Mouse (Mus musculus): Measurements from ENCODE around the gene Rps29.
A peak's percentile ranks its signal among the peaks of the same experiment; 100 is the strongest.
"Not testable (repeated sequence)": the region's sequence is repeated elsewhere in the genome, so short reads cannot be mapped to it uniquely, and the experiment has no call there.

Gene Rps29

DNA sequence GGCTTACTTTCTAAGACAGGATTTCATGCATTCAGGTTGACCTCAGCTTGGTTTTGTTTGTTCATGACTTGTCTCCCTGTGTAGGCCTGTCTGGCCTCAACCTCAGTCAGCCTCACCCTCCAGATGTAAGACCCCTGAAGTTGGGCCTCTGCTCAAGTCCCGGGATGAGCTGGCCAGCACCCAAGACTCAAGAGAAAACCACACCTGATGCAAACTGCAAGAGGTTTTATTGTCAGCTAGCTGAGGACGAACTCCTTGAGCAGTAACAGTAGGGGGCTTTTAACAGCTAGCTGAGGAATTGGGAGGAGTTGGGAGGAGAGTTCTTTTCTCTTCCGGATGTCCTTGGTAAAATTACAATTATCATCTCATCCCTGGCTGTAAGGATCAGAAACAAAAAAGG is 18.5 kb upstream of the Rps29 start:
- DNase-seq, result no peak

DNA sequence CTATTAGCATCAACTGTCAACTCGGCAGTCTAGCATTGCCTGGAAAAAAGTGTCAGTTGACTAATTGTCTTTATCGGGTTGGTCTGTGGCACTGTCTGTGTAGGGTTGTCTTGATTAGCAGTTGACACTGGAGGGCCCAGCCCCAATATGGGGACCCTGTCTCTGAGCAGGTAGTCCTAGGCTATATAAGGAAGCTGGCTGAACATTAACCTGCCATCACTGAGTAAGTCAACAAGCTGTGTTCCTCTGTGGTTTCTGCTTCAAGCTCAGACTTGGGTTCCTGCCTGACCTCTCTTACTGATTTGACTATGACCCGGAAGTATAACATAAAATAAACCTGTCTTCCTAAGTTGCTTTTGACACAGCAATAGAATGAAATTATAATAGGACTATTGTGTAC is 17.0 kb upstream of the Rps29 start:
- no peak for DNase-seq

DNA sequence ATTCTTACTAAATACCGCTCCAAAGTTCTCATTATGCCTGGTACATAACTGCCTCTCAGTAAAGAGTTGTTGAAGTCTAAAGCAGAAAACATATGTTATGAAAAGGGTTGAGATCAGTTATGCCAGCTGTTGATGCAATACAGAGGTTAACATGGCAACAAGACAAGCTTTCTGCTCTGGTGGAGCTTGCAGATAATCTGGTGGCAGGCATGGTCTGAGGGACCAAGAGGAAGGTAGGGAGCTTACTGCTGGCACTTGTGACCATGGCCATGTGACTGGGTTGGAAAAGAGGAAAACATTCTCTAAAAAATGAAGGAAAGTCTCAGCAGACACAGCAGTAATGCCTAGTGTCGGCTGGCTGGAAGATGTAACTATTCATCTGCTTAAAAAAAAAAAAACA is 12.3 kb upstream of the Rps29 start:
- DNase-seq, result no peak

DNA sequence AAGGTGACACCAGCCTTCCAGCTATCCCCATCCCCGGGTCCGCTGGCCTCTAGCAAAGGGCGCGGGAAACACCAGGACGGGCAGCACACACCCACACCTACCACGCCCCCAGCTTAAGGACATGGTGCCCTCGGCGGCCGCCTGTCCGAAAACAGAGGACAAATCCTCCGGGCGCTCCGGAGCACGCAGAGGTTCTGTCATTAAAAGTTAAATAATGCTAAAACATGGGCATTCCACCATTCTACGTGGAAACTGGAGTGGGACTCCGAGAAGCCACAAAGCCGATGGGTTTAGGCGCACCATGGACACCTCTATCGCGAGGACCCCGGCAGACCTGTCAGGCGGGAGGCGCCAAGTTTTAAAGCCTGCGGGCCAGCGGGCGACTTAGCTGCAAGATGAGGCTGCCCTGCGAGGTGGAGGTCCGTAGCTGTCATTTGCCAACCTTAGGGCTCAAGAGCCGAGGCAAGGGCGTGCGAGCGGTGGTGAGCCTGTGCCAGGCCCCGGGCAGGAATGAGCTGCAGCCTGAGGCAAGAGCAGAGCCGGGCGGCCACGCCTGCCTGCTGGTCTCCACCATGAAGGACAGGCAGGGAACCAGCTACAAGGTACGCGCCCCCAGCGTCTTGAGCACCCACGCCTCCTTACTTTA is 9.6 kb upstream of the Rps29 start, which contains the start of gene Lrr1:
TSS of gene Lrr1 (plus strand) at position 354 of the 646 bp plus-strand sequence.
- peak; percentile 82 for DNase-seq

DNA sequence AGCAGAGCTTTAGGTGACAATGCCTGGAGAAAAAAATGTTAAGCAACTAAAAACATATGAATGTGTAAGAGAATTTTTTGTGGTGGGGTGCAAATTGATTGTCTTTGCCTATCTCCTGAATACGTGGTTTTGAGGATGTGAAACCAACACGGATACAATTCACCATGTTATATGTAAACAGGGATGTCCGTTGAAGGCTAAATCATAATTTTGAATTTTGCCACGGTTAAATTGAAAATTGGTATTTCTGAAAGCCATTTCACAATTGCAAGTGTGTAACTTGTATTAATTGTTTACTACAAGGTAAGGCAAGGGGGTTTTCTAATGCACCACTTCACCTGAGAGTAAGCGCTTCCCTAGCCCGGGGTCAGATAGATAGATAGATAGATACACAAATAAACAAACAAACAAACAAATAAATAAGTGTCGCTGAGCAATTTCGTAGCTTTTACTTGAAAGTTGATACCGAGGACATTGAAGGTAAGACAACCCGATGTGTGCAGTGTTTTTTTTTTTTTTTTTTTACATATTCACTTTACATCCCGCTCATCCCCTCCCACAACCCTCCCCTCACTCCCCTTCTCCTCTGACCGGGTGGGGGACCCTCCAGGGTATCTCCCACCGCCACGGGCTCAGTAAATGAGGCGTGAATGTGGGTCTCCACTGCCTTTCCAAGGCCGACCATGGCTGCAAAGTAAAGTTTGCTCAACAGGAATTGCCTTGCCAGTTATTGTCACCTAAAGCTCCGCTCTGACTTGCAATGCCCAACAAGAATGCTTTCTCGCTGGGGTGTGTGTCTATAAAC is 8.9 kb upstream of the Rps29 start:
- no peak for DNase-seq

DNA sequence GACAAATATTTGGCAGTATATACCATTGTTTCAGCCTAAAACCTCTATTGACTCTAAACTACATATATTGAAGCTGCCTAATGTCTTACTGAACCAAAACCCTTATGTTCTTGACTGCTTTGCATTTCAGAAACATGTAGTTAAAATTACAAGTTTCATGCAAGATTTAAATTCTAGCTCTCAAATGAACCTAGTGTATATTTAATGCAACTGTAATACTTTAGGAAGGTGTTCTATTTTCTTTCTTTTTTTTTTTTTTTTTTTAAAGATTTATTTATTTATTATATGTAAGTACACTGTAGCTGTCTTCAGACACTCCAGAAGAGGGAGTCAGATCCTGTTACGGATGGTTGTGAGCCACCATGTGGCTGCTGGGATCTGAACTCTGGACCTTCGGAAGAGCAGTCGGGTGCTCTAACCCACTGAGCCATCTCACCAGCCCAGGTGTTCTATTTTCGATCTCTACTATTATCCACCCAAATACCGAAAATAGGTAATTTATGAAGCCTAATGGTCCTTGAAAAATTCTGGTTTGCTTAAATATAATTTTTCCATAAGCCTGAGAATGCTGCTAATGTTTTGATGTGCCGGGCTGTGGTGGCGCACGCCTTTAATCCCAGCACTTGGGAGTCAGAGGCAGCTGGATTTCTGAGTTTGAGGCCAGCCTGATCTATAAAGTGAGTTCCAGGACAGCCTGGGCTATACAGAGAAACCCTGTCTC is 8.0 kb upstream of the Rps29 start:
- not testable (repeated sequence) for DNase-seq

DNA sequence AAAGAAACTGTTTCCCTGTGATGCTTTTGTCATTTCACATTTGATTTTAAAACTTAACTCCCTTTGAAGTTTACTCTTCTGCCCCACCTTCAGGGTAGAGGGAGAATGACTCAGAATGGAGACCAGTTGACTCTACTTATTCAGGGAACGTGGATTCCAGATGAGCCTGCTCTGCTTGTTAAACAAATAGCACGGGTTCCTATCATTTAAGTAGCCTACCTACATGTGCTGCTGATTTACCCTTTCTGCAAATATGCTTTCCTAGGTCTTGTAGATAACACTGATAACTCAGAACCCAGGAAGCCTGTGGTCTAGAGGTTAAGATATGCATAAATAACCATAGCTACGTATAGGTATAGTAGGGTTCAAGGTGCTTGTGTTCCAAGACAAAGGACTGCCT is 5.9 kb upstream of the Rps29 start:
- DNase-seq, result no peak

DNA sequence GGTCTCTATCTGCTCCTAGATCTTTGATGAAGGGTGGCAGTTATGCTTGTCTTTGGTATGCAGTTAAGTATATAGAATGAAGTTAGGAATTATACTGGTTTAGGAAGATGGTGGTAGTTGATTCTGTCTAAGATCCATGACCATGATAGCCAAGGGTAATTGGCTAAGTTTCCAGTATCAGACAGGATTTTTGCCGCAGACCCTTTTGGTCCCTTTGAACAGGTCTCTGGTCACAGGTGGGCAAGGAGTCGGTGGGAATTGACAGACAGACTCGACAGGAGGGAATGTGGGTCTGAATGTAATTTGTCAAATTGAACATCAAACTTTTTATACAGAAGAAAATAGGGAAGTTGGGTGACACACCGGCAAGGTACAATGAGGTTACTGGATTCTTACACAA is 4.6 kb upstream of the Rps29 start:
- not testable (repeated sequence) for DNase-seq

DNA sequence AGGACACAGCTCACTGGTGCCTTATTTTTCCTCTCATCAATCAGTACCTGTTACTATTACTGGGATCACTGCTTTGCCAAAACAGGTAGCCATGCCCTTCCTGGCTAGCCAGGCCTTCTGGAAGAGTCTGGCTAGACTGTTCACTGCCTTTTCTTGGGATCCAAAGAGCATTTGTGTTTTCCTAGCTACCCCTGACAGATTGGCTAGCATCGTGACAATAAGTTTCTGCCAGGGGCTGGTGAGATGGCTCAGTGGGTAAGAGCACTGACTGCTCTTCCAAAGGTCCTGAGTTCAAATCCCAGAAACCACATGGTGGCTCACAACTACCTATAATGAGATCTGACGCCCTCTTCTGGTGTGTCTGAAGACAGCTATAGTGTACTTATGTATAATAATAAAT is 1.7 kb upstream of the Rps29 start:
- not testable (repeated sequence) for DNase-seq

DNA sequence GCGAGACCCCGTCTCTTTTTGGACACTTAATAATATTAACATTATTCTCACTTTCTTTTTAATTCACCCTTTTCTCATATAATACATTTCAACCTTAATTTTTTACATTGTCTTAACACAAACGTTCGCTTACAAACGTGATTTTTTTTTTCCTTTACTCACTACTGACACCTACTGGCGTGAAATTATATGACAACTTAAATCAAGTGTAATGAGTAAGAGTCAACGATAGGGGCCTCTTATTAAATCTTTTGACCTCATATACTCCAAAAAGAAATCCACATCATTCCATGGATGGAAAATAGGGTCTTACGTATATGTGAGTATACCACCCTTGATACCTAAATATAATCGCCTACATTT is 573 bp upstream of the Rps29 start:
- DNase-seq, result no peak

DNA sequence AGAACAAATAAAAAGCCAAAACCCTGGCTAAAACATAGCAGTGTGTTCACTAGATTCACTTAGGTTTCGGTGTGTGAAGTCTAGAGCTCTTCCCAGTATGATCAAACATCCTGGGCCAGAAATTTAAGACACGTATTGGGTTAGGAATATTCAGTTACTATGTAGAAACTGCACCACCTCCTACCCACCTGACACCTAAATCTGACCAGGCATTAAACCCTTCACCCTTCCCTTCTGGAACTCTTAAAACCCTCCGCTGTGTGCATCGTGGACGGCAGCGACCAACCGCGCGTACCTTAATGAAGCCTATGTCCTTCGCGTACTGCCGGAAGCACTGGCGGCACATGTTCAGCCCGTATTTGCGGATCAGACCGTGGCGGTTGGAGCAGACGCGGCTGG is 621 bp downstream of the Rps29 start:
- no peak for DNase-seq

DNA sequence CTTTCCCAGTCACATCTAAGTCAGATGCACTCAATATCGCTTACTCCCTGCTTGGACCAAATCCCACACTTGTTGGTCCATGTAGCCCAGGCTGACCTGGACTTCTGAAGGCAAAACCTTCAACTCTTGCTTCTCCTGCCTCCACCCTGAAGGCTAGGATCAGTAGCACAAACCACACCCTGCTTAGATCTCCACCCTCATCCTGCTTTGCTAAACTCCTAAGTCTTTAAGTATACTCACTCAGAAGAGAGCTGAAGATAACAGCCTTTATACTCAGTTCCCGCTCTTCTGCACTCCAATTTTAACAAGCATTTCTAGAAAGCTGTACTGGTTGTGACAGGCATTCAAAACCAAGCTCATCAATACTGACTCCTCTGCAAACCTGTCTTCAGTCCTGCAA is 1.9 kb downstream of the Rps29 start:
- DNase-seq, result no peak

DNA sequence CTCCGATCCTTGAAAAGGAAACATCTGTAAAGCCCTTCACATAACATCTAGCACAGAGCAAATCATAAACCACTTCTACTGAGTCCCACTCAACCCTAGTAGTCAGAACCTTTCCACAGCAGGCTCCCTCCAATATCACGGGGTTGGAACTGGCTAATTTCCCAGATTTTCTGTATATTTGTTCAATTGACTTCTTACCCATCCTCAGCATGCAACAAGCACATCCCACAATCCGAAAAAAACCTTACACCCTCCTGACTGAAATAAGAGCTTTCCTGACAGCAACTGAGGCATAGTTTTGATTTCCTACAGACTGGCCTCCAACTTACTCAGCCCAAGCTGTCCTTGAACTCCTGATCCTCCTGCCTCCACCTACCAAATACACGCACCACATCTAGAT is 2.5 kb downstream of the Rps29 start:
- no peak for DNase-seq

DNA sequence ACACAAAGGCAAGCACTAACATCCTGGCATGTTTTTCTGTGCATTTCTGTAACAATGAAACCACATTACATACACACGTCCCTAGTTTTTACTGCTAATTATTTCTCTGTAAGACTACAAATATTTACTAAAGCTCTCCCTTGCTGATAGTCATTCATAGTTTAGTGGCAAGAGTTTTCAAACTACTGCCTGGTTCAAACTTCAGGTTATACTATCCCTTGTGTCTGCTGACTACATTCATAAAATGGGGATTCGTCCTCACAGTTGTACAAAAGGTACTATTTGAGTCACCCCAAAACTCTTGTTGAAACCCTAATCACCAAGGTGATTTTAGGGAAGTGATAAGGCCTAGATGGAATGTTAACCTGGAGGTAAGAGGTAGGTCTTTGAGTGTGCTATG is 3.1 kb downstream of the Rps29 start:
- no peak for DNase-seq

DNA sequence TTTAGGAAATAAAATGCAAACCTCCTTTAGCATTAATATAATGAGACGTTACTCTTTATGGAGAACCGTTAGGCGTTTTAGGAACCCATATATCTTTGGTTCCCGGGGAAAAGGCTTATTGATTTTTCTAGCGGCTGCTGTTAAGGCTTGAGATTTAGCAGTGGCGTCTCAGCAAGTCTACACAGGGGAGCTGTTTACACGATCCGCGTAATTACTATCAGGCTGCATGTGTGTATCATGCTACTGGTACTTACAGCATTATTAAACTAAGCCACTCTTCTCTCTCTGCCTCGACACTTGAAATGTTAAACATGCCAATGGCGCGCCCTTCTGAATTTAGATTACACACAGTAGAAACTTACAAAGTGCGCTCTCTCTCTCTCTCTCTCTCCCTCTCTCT is 8.9 kb downstream of the Rps29 start:
- no peak for DNase-seq

DNA sequence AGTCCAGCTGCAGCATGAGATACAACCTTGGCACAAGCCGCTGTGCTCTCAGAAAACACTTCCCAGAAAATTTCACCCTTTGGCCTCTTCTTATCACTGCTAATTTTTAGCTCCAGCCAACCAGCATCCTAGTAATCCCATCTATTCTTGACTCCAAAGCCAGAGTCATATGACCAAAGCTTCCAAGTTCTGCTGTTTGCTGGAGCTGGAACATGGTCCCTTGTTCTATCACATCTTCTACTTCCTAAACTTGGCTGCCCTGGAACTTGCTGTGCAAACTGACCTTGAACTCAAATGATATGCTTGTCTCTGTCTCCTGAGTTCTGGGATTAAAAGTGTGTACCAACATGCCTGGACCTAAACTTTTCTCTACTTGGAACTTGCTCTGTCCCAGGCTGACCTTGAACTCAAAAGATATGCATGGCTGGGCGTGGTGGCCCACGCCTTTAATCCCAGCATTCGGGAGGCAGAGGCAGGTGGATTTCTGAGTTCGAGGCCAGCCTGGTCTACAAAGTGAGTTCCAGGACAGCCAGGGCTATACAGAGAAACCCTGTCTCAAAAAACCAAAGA is 11.7 kb downstream of the Rps29 start:
- no peak for DNase-seq

DNA sequence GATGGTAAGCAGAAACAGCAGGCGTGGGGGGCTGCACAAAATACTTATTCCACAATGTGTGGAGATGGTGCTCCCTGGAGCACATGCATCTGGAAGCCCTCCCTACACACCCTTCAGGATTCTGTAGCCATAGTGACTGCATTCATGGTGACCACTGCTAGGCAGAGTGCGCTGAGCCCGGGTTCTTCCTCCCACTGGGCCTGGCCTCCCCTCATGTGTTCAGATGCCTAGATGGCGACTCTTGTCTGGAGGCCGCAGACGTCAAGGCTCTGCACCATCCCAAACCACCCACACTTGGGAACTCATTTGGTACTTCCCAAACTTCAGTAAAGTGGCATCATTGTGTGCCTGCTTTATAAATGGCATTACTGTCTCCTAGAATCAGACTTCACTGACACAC is 15.5 kb downstream of the Rps29 start:
- no peak for DNase-seq

DNA sequence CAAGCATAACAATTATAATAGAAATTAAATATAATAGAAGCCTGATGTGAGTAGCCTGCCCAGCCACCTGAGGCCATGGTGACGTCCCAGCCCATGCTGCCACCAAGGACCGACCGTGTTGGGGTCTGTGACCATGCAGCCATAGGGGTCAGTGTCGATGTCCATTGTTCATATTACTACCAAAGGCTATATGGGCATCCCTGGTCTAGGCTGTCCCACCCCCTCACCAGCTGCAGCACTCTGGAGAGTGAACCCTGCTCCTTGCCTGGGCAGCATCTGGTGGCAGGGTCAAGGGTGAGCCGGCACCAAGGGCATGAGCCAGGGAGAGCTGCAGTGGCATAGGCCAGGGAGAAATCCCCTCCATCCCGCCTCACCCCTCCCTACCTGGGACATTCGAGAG is 19.1 kb downstream of the Rps29 start:
- no peak for DNase-seq

DNA sequence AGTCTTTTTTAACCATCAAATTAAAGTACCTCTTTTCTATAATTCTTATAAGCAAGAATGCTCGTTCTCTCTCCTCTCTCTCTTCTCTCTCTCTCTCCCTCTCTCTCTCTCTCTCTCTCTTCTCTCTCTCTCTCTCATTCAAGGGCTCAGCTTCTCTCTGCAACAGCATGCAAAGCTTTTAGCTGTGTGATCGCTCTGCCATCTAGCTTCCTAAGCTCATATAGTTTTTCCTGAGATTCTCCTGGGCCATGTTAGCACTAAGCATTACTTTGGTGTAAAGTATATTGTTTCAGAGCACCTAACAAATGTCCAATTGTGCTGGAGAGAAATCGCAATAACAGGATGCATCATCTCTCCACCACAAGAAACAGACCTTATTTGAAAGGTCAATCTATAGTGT is 19.8 kb downstream of the Rps29 start:
- DNase-seq, result no peak

DNA sequence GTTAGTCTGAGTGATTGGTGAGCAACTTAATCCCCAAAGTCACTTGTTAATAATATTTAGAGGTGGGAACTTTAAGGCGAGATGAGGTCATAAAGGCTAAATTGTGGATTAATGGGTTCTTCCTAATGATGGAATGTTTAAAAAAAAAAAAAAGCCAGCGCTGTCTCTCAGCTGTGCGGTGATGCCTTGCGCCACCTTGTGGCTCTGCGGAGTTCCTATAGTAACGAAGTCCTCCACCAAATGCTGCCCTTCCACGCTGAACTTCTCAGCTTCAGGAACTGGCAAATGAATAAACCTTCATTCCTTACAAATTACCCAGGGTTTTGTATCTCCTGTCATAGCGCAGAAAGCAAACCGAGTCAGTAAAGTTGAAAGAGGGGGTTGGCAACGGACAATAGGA is 27.0 kb downstream of the Rps29 start:
- peak; percentile 77 for DNase-seq

DNA sequence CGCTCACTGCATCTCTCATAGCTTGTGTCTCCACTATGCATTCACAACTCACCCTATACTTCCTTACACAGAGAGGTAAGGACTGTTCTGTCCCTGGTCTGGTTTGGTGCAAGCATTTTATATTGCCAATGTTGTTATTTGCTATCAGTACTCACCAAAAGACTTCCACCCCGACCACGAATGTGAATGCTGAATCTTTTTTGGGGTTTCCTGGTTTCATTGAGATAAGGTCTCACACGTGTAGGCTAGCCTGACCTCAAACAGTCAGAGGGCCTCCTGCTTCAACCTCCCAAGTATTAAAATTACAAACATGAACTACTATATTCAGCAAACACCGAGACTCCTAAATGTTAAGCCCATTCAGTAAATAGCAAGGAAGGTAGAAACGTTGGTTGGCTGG is 27.7 kb downstream of the Rps29 start:
- DNase-seq, result no peak

DNA sequence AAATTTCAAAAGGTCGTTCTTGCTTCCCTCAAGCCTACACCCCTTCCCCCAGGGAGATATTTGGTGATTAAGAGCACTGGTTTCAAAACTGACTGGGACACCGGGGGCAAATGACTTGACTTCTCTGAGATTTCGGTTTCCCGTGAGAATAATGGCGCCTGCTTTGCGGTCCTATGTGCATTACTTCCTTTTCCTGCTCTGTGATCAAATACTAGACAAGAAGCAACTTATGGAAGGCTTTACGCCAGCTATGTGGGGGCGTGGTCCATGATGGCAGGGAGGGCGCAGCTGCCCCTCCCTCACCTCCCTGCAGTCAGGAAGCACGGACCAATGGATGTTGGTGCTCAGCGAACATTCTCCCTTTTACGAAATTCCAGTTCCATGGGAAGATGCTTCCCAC is 28.5 kb downstream of the Rps29 start:
- DNase-seq, result no peak

DNA sequence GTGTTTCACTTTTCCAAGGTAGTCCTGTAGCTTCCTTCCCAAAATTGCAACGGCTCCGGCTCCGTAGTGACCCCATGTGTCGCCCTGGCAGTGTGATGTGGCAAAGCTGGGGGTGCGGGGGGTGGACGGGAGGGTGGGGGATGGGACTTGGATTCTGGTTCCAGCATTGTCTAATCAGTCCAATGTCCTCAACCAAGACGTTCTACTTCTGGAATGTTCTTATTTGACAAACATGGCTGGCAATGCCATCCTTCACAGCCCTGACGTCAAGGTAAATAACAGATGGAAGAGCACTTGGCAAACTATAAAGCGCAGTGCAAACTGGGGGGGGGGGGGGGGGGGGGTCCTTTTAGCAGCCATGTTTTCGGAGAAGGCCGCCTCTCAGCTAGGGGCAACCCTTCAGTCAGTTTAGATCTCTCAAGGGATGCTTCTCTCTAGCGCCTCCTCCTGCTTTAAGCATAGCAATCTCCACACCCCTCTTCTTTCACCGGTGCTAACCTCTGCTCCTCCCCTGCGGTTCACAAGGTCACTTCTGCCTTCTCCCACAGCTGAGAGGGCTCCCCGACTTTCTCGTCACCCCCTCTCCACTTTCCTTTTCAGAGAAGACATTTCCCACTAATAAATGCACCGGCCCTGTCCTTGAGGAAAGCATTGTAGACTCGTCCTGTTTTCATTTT is 29.2 kb downstream of the Rps29 start:
- no peak for DNase-seq

Data from right cerebral cortex, postnatal 14 days (tissue).